8 mouse cellular contexts compared by ENCODE assay signal in genomic region chr2:29964354-29965249, GRCm38 (mm10). TPM values are rescaled to one million over a fixed set of nuclear protein-coding genes. Genes with fewer than 3 reads are reported as not detected.
DNase-seq lines count a peak whose midpoint lies in the region; ATAC-seq and TF ChIP-seq lines count a peak whose summit lies in the region.

No protein-coding gene starts in this region.

- H3K9me3 ChIP-seq in limb, embryonic 15.5 days, result no peaks in the 10 kb centered on the region
- H3K9me3 ChIP-seq in neural tube, embryonic 12.5 days, result no peaks in the 10 kb centered on the region

- no peak for ATAC-seq in limb, embryonic 15.5 days (ENCODE audit: insufficient number of reproducible peaks, low FRiP score, low TSS enrichment, low read depth)
- ATAC-seq in neural tube, embryonic 12.5 days (ENCODE audit: low FRiP score, low read depth), result no peak

- WGBS in spleen, adult 2 months, result 22% methylated on average over 10 of the region's 10 CpGs
- 11% methylated on average over 10 of the region's 10 CpGs for WGBS in limb, embryonic 15.5 days
- 22% methylated on average over 10 of the region's 10 CpGs for WGBS in neural tube, embryonic 12.5 days

- DNase-seq in spleen, adult 2 months (ENCODE audit: low read depth in 1 of 2, low spot score in 2 of 2), result no peak
- DNase-seq in spleen, adult 18-20 months, result no peak
- peak; percentile 64 for DNase-seq in cerebellum, adult 11-12 months
- peak; percentile 43 for DNase-seq in heart, adult 8-10 months (ENCODE audit: low spot score)
- peak; percentile 83 for DNase-seq in kidney, adult 9 months
- DNase-seq in adrenal gland, postnatal 4 days (ENCODE audit: low spot score in 2 of 2), result no peak

- H3K9ac ChIP-seq in limb, embryonic 15.5 days, result peak overlapping the region; percentile 88; the same call in 1 of the 2 replicates
- peak overlapping the region; percentile 97 for H3K9ac ChIP-seq in neural tube, embryonic 12.5 days

- peaks cover 3% of the 10 kb centered on the region; the same call in 1 of the 2 replicates for H3K27me3 ChIP-seq in spleen, adult 2 months (ENCODE audit: control insufficient read depth, insufficient read depth, low read length)
- no peaks in the 10 kb centered on the region for H3K27me3 ChIP-seq in limb, embryonic 15.5 days
- no peaks in the 10 kb centered on the region for H3K27me3 ChIP-seq in neural tube, embryonic 12.5 days (replicated peaks)

- H3K4me2 ChIP-seq in limb, embryonic 15.5 days, result peak overlapping the region; percentile 54
- peak overlapping the region; percentile 80 for H3K4me2 ChIP-seq in neural tube, embryonic 12.5 days (replicated peaks)

- H3K27ac ChIP-seq in spleen, adult 2 months (ENCODE audit: insufficient read depth, low read length), result peak overlapping the region; percentile 86
- peak overlapping the region; percentile 94 for H3K27ac ChIP-seq in limb, embryonic 15.5 days
- H3K27ac ChIP-seq in neural tube, embryonic 12.5 days, result peak overlapping the region; percentile 77; the same call in 1 of the 2 replicates

- peak overlapping the region; percentile 100 for H3K4me3 ChIP-seq in spleen, adult 2 months (ENCODE audit: extremely low read depth, insufficient read depth, insufficient read length)
- peak overlapping the region; percentile 86 for H3K4me3 ChIP-seq in limb, embryonic 15.5 days
- peak overlapping the region; percentile 95 for H3K4me3 ChIP-seq in neural tube, embryonic 12.5 days

- TF ChIP-seq CTCF in spleen, adult 2 months (IDR thresholded peaks at IDR 0.05; ENCODE audit: extremely low read depth, insufficient read depth, insufficient read length, insufficient replicate concordance), result no peak

- peaks cover 3% of the 10 kb centered on the region for H3K36me3 ChIP-seq in spleen, adult 2 months (ENCODE audit: control insufficient read depth, insufficient read depth, low read length)
- peaks cover 11% of the 10 kb centered on the region for H3K36me3 ChIP-seq in limb, embryonic 15.5 days
- H3K36me3 ChIP-seq in neural tube, embryonic 12.5 days, result peaks cover 20% of the 10 kb centered on the region

- no peak for TF ChIP-seq POLR2A in spleen, adult 2 months (IDR thresholded peaks at IDR 0.05; ENCODE audit: low read depth, low read length)

- no peaks in the 10 kb centered on the region; the same call in none of the 2 replicates for H3K4me1 ChIP-seq in spleen, adult 2 months (ENCODE audit: control insufficient read depth, insufficient read depth, insufficient read length)
- H3K4me1 ChIP-seq in limb, embryonic 15.5 days, result peaks cover 30% of the 10 kb centered on the region
- peaks cover 43% of the 10 kb centered on the region for H3K4me1 ChIP-seq in neural tube, embryonic 12.5 days

RNA-seq across cellular contexts. Expression of gene Sptan1, which starts 0.8 kb away (rescaled TPM):
- 98.5 and 101 TPM in 2 replicates for polyA plus RNA-seq in spleen, adult 2 months (2012; rRNA removed)
- 100 to 1,000 TPM; 137 to 180 (median 163) TPM for total RNA-seq in heart, adult 8-10 months (2022)
- 89.3 and 95.5 TPM in 2 replicates for polyA plus RNA-seq in limb, embryonic 15.5 days (2015; fragmentation: Nextera tagmentation; extraction: Ambion mirVana)
- polyA plus RNA-seq in neural tube, embryonic 12.5 days (2016; fragmentation: Nextera tagmentation; extraction: Ambion mirVana), result 177 and 206 TPM in 2 replicates
- total RNA-seq in adrenal gland, postnatal 4 days (2021), result 100 to 1,000 TPM; 230 to 284 TPM

RNA-seq across cellular contexts. Expression of gene Gle1, which starts 29.4 kb away (rescaled TPM):
- 14.5 and 16.4 TPM in 2 replicates for polyA plus RNA-seq in spleen, adult 2 months (2012; rRNA removed)
- total RNA-seq in heart, adult 8-10 months (2022), result 10 to 100 TPM; 21.4 to 26.2 (median 24.5) TPM
- 58.0 and 59.5 TPM in 2 replicates for polyA plus RNA-seq in limb, embryonic 15.5 days (2015; fragmentation: Nextera tagmentation; extraction: Ambion mirVana)
- 71.1 and 73.5 TPM in 2 replicates for polyA plus RNA-seq in neural tube, embryonic 12.5 days (2016; fragmentation: Nextera tagmentation; extraction: Ambion mirVana)
- 10 to 100 TPM; 41.4 to 44.6 TPM for total RNA-seq in adrenal gland, postnatal 4 days (2021)

Comparison
In these comparisons a context has a peak if more than half of its experiments do, and no peak if none do; other contexts are left out.
1. DNase-seq: peak in cerebellum, adult 11-12 months (single experiment), heart, adult 8-10 months (single experiment) and kidney, adult 9 months (single experiment); none in spleen, adult 2 months (0 of 2), spleen, adult 18-20 months (0 of 2) and adrenal gland, postnatal 4 days (0 of 2).
2. Peak in every context shown above with its lines, with median percentiles within 50 percentile points of each other: H3K27ac ChIP-seq and H3K4me3 ChIP-seq.